Mouse (Mus musculus): ENCODE data around the gene Flot2. TPM values are rescaled to one million over a fixed set of nuclear protein-coding genes. Genes with fewer than 3 reads are reported as not detected.
"Not testable (repeated sequence)": the region's sequence is repeated elsewhere in the genome, so short reads cannot be mapped to it uniquely, and the experiment has no call there.

Flot2 gene
- 10 to 100 TPM; 95.5 to 96.8 TPM for total RNA-seq (2021)

DNA sequence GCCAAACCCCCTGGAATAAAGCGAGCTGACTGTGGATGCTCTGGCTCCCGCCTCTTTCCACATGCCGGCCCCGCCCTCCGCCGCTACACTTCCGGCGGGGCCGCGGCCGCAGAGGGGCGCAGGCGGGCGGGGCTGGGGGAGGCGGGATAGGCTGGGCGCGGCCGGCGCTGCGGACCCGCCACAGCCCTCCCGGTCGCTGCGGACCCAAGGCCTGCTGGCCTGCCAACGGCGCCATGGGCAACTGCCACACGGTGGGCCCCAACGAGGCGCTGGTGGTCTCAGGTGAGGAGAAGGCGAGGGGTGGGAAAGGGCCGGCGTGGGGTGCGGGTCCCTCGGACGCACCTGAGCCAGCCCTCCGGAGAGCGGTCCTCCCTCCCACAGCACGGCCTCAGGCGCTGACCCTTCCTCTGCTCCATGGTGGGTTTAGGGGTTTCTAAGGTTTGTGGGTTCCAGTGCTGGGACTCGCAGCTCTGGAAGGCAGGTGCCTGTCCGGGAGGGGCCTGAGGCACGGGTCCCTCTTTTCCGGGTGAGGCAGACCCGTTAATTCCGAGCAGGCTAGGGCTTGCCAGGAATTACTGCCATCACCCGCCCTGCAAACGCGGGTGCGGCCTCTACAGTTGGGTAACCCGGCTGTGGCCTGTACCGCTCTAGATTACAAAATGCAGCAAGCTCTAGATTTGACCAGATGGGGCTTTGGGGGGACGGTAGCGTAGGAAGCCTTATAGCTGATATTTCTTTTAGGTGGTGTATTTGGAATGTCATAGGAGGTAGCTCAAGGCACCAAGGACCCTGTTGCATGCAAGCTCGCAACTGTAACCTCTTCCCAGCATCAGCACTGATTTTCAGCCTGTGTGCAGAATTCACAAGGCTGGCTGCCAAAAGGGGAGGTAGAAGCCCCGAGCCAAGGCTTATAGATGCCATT lies at the start of gene Flot2:
Gene Flot2 (plus strand): TSS at position 101 of the 922 bp plus-strand sequence.
- intact Hi-C loops (cut with DNase I): no loop called here
- DNase-seq (ENCODE audit: low spot score in 2 of 2): peak; percentile 33 to 50

DNA sequence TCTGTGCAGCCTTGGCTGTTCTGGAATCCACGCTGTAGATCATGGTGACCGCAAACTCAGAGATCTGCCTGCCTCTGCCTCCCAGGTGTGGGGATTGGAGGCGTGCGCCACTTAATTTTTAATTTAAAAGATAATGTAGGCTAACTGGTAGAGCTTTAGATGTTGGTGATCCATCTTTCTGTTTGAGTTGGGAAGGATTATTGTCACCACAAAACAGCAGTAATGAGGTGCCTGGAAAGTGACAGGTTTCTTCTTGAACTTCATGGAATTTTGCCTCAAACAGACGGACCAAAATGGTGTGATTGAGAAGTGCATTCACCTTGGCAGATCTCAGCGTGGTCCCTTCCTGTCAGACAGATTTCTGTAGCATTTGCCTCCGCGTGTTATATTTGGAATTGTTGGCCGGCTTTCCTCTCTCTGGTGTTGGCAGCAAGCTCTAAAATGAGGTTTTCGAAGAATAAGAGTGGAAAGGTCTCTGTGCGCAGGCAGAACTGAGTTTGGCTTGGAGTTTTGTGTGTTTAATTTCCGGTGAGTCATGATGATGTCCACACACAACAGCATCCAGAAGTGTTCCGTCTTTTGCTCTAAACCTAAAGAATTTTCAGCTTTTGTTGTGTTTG lies 48.5 kb upstream of the Flot2 start:
- intact Hi-C loops (cut with DNase I): no loop called here

DNA sequence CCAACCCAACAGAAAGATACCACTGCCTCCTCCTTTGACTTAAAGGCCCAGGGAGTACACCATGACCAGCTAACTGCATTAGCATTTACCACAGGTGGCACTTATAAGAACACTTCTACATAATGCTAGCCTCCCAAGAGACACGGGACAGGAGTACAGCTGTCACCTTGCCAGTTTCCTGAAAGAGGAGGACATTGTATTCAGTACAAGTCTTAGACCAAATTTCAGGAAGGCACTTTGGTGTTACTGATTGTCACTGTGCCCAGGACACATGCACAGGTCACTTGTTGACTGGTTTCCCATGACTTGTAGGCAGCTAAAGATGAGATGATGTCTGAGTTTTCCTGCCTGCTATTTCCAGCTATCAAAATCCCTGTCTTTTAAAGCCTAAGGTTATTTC lies 42.2 kb upstream of the Flot2 start:
- DNase-seq (ENCODE audit: low spot score in 2 of 2): no peak
- intact Hi-C loops (cut with DNase I): no loop called here

More for the DNA sequence above, 48.5 kb upstream of the Flot2 start:
- DNase-seq (ENCODE audit: low spot score in 2 of 2): peak; percentile 45 to 85

DNA sequence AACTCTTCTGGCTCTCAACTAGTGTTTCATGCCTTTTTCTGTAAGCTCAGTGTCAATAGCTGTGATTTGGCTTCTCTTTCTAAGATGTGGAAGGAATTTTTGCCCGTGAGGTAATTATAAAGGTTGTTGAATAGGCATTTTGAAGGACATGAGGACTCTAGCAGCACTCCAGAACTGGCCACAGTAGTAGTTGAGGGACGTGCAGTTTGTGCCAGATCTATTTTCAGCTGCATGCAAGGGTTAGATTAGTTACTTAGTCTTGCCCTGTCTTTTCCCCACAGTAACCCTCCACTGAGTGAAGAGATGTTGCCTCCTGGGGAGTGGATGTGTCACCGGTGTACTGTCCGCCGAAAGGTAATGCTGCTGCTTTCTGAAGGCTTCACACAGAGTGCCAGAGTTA lies 31.3 kb upstream of the Flot2 start:
- DNase-seq (ENCODE audit: low spot score in 2 of 2): no peak
- intact Hi-C loops (cut with DNase I): no loop called here

DNA sequence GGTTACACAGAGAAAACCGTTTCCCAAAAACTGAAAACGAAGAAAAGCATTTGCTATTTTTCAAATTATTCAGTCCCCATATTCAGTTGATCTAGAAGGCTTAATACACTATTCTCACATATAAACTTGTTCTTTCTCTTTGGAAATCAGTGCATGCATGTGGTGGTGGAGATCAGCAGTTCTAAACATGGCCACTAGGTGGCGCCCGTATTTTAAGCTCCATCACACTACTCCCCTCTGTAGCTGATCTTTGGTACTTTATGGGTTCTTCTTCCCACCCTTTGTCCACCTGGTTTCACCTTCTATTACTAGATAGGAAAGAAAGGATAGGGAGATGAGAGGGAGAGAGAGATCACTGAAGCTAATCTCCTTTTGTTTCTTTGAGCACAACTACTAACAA lies 18.1 kb upstream of the Flot2 start:
- DNase-seq (ENCODE audit: low spot score in 2 of 2): peak; percentile 75 to 76
- intact Hi-C loops (cut with DNase I): loop anchor here (2.0 kb wide), 1 partner anchor 159 kb away; no protein-coding TSS in a partner anchor

DNA sequence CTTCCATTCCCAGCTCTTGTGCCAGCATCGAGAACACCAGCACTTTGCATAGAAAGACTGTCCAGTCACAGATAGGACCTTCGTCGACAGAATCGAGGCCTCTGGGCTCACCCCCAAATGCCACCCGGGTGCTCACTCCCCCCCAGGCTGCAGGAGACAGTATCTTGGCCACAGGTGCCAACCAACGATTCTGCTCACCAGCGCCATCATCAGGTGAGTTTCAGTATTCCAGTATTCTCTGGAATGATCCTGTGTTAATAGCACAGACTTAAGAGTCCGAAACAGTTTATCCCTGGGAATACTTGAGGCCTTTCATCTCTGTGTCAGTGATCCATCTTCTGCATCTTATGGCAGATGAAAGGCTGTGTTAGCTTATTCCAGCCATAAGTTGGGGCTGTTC lies 14.1 kb upstream of the Flot2 start:
- no peak for DNase-seq (ENCODE audit: low spot score in 2 of 2)

DNA sequence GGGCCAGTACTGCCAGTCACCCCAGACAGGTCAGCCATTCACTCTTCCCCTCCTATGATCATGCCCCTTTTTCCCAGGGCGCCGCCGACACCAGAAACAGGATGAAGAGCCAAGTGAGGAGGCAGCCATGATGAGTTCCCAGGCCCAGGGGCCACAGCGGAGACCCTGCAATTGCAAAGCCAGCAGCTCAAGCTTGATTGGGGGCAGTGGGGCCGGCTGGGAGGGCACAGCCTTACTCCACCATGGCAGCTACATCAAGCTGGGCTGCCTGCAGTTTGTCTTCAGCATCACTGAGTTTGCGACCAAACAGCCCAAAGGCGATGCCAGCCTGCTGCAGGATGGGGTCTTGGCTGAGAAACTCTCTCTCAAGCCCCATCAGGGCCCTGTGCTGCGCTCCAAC lies 8.5 kb upstream of the Flot2 start:
- DNase-seq (ENCODE audit: low spot score in 2 of 2): no peak
- intact Hi-C loops (cut with DNase I): no loop called here

More for the DNA sequence above, 14.1 kb upstream of the Flot2 start:
- intact Hi-C loops (cut with DNase I): no loop called here

DNA sequence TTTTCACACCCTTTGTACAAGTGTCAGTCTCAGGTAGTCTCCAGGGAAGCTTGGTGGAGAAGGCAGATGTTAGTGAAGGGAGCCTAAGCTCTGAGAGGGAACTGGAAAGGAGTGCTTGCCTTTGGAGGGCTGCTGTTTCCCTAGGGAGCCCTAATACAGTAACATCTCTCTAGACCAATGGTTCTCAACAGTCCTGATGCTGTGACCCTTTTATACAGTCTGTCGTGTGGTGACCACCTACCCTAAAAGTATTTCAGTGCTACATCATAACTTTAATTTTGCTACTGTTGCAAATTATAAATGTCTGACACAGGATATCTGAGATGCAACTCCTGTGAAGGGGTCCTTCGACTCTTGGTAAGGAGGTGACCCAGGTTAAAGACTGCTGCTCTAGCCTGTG lies 7.1 kb upstream of the Flot2 start:
- intact Hi-C loops (cut with DNase I): loop anchor here (5.0 kb wide), 1 partner anchor 147 kb away; the partner anchor contains the start of genes Nek8 and Tlcd1
- DNase-seq (ENCODE audit: low spot score in 2 of 2): no peak

DNA sequence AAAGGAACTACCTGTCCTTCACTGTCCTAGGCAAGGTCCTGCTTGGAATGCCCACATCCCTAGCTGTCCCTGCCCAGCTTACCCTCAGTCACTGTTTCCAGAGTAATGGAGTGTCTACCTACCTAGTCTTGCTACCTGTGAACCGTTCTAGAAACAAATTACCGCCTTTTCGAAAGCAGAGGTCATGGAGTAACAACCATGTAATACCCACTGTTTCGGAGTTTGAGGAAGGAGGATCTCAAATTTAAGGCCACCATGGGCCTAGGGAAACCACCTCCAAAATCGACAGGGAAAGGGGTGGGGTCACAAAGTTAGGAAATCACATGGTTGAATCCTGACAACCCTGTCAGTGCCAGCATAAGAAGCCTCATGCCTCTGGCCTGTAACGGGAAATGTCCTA lies 6.3 kb upstream of the Flot2 start:
- no peak for DNase-seq (ENCODE audit: low spot score in 2 of 2)
- intact Hi-C loops (cut with DNase I): loop anchor here (5.0 kb wide), 1 partner anchor 146 kb away; the partner anchor contains the start of genes Nek8 and Tlcd1

DNA sequence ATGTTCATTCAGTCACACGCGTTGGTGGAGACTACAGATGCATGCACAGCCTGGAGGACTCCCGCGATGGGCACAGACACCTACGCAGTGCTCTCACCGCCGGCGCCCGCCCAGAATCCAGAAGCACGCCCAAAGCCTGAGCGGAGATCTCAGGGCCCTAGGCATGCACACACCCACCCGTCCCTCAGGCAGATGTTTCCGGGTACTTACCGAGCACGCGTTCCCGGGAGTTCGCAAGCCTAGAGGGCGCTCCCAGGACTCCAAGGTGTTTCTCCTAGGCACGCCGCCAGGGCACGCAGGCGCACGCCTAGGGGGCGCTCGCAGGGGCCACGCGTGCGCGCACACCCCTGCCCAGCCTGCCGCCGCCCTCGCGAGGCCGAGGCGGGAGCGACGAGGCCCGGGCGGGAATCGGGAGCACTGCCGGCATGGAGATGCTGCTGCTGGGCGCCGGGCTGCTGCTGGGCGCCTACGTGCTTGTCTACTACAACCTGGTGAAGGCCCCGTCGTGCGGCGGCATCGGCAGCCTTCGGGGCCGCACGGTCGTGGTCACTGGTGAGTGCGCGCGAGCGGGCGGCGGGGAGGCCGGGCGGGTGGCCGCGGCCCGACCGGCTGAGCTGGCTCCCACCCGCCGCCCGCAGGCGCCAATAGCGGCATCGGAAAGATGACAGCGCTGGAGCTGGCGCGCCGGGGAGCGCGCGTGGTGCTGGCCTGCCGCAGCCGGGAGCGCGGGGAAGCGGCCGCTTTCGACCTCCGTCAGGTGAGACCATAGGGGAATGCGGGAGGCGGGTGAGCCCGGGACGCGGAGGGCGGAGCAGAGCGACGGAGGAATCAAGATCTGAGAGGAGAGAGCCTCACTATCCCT lies 5.6 kb upstream of the Flot2 start, which contains the start of gene Dhrs13:
Gene Dhrs13 (plus strand): TSS at position 334 of the 862 bp plus-strand sequence.
- intact Hi-C loops (cut with DNase I): loop anchor here (5.0 kb wide), 1 partner anchor 145 kb away; the partner anchor contains the start of genes Nek8 and Tlcd1
- DNase-seq (ENCODE audit: low spot score in 2 of 2): peak; percentile 89 to 93

DNA sequence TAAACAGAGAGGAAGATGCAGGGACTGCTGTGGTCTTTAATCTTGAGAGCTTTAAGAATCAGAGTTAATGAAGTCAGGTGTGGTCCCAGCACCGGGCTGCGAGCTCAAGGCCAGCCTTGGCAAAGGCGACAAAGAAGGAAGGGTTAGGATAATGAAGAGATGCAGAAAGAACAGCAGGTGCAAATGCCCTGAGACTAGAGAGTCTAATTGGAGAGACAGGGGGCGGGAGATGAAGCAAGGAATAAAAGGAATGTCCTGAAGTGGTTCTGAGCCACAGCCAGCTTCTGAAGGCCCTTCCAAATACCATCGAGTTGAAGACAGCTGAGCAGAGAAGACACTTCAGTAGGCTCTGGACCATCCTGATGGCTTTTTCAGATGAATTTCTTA lies 4.9 kb upstream of the Flot2 start:
- peak in 1 of 2 experiments; percentile 20 for DNase-seq (ENCODE audit: low spot score in 2 of 2)

DNA sequence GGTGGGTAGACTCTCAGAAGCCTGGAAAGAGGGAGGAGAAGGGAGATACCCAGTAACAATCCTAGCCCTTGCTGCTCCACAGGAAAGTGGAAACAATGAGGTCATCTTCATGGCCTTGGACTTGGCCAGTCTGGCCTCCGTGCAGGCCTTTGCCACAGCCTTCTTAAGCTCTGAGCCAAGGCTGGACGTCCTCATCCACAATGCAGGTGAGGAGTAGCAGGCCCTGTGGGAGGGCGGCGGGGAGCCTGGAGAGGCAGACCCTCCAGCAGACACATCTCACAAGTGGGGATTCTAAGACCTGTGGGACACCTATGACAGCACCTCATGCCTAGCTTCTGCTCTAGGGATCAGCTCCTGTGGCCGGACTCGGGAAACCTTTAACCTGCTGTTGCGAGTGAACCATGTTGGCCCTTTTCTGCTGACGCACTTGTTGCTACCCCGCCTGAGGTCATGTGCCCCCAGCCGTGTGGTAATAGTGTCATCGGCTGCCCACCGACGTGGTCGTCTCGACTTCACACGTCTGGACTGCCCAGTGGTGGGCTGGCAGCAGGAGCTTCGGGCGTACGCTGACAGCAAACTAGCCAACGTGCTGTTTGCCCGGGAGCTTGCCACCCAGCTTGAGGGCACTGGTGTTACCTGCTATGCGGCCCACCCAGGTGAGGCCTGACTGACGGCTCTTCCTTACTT lies 3.7 kb upstream of the Flot2 start:
- intact Hi-C loops (cut with DNase I): loop anchor here (5.0 kb wide), 1 partner anchor 143 kb away; the partner anchor contains the start of genes Nek8 and Tlcd1
- no peak for DNase-seq (ENCODE audit: low spot score in 2 of 2)

More for the DNA sequence above, 4.9 kb upstream of the Flot2 start:
- intact Hi-C loops (cut with DNase I): loop anchor here (5.0 kb wide), 1 partner anchor 144 kb away; the partner anchor contains the start of genes Nek8 and Tlcd1

DNA sequence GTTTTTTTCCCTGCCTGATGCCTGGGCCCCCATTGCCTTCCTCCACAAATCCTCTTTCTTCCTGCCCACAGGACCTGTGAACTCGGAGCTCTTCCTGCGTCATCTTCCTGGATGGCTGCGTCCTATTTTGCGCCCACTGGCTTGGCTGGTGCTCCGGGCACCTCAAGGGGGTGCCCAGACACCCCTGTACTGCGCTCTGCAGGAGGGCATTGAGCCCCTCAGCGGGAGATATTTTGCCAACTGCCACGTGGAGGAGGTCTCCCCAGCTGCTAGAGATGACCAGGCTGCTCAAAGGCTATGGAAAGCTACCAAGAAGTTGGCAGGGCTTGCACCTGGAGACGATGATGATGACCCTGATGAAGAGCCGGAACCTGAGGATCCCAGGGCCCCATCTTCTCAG lies 940 bp upstream of the Flot2 start:
- no peak for DNase-seq (ENCODE audit: low spot score in 2 of 2)
- intact Hi-C loops (cut with DNase I): no loop called here

DNA sequence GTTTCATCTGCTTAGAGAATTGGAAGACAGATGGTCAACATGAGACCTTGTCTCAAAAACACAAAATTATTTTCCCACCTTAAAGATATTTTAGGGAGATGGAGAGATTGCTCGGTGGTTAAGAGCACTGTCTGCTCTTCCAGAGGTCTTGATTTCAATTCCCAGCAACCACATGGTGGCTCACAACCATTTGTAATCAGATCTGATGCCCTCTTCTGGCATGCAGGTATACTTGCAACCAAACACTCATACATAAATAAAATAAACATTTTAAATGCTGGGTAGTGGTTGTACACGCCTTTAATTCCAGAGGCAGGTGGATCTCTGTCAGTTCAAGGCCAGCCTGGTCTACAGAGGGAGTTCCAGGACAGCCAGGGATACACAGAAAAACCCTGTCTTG lies 3.1 kb downstream of the Flot2 start:
- intact Hi-C loops (cut with DNase I): no loop called here
- no peak for DNase-seq (ENCODE audit: low spot score in 2 of 2)

DNA sequence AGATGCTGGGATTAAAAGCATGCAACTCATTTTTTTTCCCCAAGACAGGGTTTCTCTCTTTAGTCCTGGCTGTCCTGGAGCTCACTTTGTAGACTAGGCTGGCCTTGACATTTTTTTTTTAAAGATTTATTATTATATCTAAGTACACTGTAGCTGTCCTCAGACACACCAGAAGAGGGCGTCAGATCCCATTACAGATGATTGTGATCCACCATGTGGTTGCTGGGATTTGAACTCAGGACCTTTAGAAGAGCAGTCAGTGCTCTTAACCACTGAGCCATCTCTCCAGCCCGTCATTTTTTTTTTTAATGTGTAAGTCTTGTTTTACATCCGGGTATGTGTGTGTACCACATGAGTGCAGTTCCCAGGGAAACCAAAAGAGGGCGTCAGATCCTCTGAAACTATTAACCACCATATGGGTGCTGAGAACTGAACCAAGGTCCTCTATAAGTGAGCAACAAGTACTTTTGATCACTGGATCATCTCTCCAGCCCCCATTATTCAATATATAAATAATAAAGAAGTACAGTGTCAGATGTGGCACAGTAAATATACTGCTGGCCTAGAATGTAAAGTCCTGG lies 4.6 kb downstream of the Flot2 start:
- intact Hi-C loops (cut with DNase I); DNase-seq (ENCODE audit: low spot score in 2 of 2): not testable (repeated sequence)

DNA sequence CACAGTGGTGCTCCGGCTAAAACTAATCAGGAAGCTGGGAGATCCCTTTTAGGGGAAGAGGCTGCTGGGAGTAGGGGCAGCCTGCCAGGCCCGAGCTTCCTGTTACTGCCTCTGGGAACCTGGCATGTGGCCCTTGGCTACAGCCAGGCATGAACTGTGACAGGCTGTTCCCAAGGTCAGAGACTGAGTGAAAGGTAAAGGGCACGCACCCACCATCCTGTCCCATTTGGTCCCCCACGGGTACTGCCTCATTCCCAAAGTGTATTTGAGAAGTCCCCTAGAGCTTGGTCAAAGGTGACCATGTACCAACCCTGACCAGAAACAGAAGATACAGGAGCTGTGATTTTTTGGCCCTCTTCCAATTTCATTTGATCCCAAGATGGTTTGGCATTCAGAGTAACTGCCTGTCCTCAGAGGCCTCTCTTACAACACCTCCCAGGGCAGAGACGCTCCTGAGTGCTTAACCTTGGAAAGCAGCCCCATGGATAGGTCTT lies 7.1 kb downstream of the Flot2 start:
- peak; percentile 32 to 38 for DNase-seq (ENCODE audit: low spot score in 2 of 2)
- intact Hi-C loops (cut with DNase I): no loop called here

DNA sequence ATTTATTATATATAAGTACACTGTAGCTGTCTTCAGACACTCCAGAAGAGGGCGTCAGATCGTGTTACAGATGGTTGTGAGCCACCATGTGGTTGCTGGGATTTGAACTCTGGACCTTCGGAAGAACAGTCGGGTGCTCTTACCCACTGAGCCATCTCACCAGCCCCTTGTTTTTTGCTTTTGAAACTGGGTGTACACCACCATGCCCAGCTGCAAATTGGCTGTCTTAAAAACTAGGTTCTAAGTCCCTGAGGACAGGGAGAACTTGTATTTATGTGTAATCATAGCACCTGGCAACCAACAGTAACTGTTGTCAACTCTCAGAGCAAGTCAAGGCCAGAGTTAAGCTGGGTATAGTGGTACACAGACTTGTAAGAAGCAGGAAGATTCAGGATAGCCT lies 10.9 kb downstream of the Flot2 start:
- DNase-seq (ENCODE audit: low spot score in 2 of 2); intact Hi-C loops (cut with DNase I): not testable (repeated sequence)

DNA sequence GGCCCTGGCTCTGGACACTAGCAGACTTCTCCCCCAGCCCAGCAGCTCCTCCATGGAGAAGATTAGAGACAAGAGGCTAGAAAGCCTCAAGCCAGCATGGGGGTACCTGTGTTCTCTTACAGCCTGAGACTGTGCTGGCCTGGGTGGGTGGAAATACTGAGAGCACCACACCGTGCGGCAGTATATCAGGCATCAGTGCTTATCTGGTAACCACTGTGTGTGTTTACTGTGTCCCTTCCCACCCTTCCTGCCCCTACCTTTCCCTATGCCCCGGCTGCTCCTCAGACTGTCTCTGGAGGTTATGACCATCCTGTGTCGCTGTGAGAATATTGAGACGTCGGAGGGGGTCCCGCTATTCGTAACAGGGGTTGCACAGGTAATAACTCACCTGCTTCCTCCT lies 15.3 kb downstream of the Flot2 start:
- intact Hi-C loops (cut with DNase I): no loop called here
- DNase-seq (ENCODE audit: low spot score in 2 of 2): no peak

All from left cerebral cortex, postnatal 25 days (tissue).